Mouse (Mus musculus) liver, embryonic 13.5 days (tissue): Measurements from ENCODE around the gene Rnf19b. TPM values are rescaled to one million over a fixed set of nuclear protein-coding genes. Genes with fewer than 3 reads are reported as not detected.
A peak's percentile ranks its signal among the peaks of the same experiment; 100 is the strongest.

Source experiments
- ATAC-seq: fragments of 200-750 bp; cut with Nextera tagmentation; 2 replicates; pipeline ENCODE4 v1.8.0; 2017; ENCODE audit warnings: low read depth, mild to moderate bottlenecking, moderate number of reproducible peaks, moderate library complexity
- DNase-seq: peaks from one replicate; pipeline ENCODE4 v3.0.0; 2022
- H3K27ac ChIP-seq: fragments of 300-500 bp; sonication (generic); 2 replicates; pipeline ENCODE4 v1.5.1; 2015; ENCODE audit warnings: moderate library complexity, mild to moderate bottlenecking, inconsistent platforms
- H3K27me3 ChIP-seq: fragments of 300-500 bp; sonication (generic); 2 replicates; pipeline ENCODE4 v1.6.1; 2015; ENCODE audit warnings: mild to moderate bottlenecking, inconsistent platforms
- H3K36me3 ChIP-seq: fragments of 300-500 bp; sonication (generic); 2 replicates; pipeline ENCODE4 v1.6.1; 2015; ENCODE audit warnings: mild to moderate bottlenecking, inconsistent platforms
- H3K4me1 ChIP-seq: fragments of 300-500 bp; sonication (generic); replicated peaks from 2 replicates; pipeline ENCODE4 v1.6.1; 2015; ENCODE audit warnings: inconsistent platforms
- H3K4me2 ChIP-seq: fragments of 300-500 bp; sonication (generic); 2 replicates; pipeline ENCODE4 v1.6.1; 2015; ENCODE audit warnings: inconsistent platforms, mild to moderate bottlenecking, moderate library complexity
- H3K4me3 ChIP-seq: fragments of 300-500 bp; sonication (generic); replicated peaks from 2 replicates; pipeline ENCODE4 v1.5.1; 2015; ENCODE audit warnings: mild to moderate bottlenecking, inconsistent platforms
- H3K9ac ChIP-seq: fragments of 300-500 bp; sonication (generic); 2 replicates; pipeline ENCODE4 v1.6.1; 2015; ENCODE audit warnings: mild to moderate bottlenecking, inconsistent platforms
- H3K9me3 ChIP-seq: fragments of 300-500 bp; sonication (generic); replicated peaks from 2 replicates; pipeline ENCODE4 v1.6.1; 2016; ENCODE audit warnings: inconsistent platforms
- WGBS: fragments of 180-500 bp; shearing (Covaris S2); methylation state at CpG from one replicate; pipeline ENCODE4 v1.1.7; 2015; ENCODE audit not compliant: insufficient replicate concordance; 5-methylcytosine and 5-hydroxymethylcytosine counted together
- polyA plus RNA-seq: library from polyadenylated mRNA; unstranded; fragments of >200 nt; fragmentation: Nextera tagmentation; extraction: Ambion mirVana; gene quantifications from 2 replicates; pipeline ENCODE4 v1.2.1, GENCODE M21; 2015

Gene Rnf19b
- polyA plus RNA-seq, 1 experiment from 2014 or later, result 4.8 TPM

GRCm38 (mm10) chr4:129057533-129058206, 401 bp upstream of the Rnf19b start:
- Histone ChIP-seq H3K4me3 (peak overlapping the region; percentile 94), H3K9me3 (no peaks in the 10 kb centered on the region), H3K4me2 (peak overlapping the region; percentile 100), H3K27ac (peak overlapping the region; percentile 93), H3K27me3 (no peaks in the 10 kb centered on the region), H3K9ac (peak overlapping the region; percentile 94), H3K36me3 (no peaks in the 10 kb centered on the region), H3K4me1 (peaks cover 54% of the 10 kb centered on the region)
- WGBS, result 2% methylated on average over 35 of the region's 44 CpGs
- DNase-seq (peak; percentile 95), ATAC-seq (peak; percentile 93)

DNA sequence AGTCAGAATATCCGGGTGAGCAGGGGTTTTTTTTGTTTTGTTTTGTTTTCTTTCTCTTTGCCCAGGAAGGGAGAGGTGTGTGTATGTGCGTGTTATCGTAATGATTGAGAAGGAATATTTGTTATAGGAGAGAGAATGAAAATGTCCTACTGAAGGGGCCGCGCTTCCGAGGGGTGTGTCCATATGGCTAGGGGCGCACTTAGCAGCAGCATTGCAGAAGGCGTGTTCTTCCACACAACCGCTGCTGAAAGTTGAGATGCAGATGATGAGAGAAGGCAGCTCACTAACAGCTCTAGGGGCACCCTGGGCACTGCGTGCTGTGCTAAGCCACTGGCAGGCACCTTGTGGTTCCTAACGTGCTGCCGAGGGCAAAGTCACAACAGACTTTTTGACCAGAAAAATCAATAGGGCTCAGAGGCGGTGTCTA, 1.1 kb downstream of the Rnf19b start:
- H3K36me3 ChIP-seq, result no peaks in the 10 kb centered on the region
- no peaks in the 10 kb centered on the region for H3K27me3 ChIP-seq
- peak overlapping the region; percentile 100 for H3K4me2 ChIP-seq
- H3K4me3 ChIP-seq, result peak overlapping the region; percentile 94
- DNase-seq (peak; percentile 26), ATAC-seq (peak; percentile 13; the same call in 1 of the 2 replicates)
- H3K9me3 ChIP-seq, result no peaks in the 10 kb centered on the region
- peak overlapping the region; percentile 94 for H3K9ac ChIP-seq
- WGBS, result 4% methylated on average over 13 of the region's 13 CpGs
- H3K27ac ChIP-seq, result peak overlapping the region; percentile 93
- peaks cover 54% of the 10 kb centered on the region for H3K4me1 ChIP-seq

- Histone ChIP-seq H3K27ac (no peak overlapping the region), H3K27me3 (no peaks in the 10 kb centered on the region), H3K9me3 (no peaks in the 10 kb centered on the region), H3K9ac (peak overlapping the region; percentile 94), H3K4me2 (peak overlapping the region; percentile 100), H3K36me3 (no peaks in the 10 kb centered on the region), H3K4me3 (peak overlapping the region; percentile 94), H3K4me1 (peaks cover 54% of the 10 kb centered on the region)
- DNase-seq, result no peak
- no peak for ATAC-seq
- WGBS, result 28% methylated on average over 4 of the region's 4 CpGs
These were observed 1.9 kb downstream of the Rnf19b start for GRCm38 (mm10) chr4:129059922-129060321.

DNA sequence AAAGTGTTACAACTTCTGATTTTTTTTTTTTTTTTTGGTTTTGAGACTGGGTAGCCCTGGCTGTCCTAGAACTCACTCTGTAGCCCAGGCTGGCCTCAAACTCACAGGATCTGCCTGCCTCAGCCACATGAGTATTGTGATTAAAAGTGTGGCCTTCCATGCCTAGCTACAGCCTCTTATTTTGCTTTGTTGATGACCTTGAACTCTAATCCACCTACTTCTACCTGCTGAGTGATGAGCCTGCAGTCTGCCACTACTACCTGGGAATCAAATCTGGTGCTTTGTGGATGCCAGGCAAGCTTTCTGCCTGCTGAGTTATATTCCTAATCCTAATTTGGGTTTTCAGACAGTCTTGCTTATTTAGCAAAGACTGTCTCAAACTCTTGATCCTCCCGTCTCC, 3.4 kb downstream of the Rnf19b start:
- WGBS, result 87% methylated on average over 1 of the region's 1 CpGs
- H3K9me3 ChIP-seq, result no peaks in the 10 kb centered on the region
- H3K36me3 ChIP-seq, result no peaks in the 10 kb centered on the region
- no peak for DNase-seq
- ATAC-seq, result no peak
- H3K9ac ChIP-seq, result no peak overlapping the region
- no peaks in the 10 kb centered on the region for H3K27me3 ChIP-seq
- no peak overlapping the region for H3K4me2 ChIP-seq
- H3K27ac ChIP-seq, result no peak overlapping the region; the same call in 1 of the 2 replicates
- H3K4me3 ChIP-seq, result no peak overlapping the region
- peaks cover 53% of the 10 kb centered on the region for H3K4me1 ChIP-seq

DNA sequence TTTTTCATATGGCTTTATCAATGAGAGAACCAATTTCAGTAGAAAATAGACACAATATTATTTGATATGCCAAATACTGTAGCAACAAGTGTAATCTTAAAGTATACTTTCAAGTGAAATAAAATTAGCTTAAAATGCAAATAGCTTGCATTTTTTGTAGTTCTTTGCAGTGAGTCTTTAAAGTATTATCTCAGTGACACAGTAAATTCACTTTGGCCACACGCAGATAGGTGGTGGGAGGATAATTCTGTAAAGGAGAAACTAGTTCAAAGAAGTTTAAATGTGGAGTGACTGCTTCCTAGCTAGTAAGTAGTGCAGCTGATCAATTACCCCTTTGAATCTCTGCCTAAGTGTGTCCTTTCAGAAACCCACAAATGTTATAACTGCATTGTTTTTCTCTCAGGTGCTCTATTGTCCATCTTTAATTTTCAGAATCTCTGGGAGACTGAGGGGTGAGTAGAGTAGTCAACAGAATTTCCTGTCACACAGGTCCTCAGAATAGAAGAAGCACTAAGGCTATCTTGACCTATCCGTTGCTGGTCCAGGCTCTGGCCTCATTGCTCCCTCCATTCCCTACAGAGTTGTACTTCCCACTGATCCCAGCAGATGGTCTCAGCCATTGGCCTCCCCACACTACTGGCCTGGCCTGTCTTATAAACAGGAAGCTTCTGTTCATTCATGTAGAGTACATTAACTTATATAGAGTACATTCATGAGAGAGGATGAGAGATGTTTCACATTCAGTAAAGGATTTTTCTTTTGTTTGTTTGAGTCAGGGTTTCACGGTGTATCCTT, 4.4 kb downstream of the Rnf19b start:
- no peak overlapping the region for H3K4me2 ChIP-seq
- no peak for DNase-seq
- no peak overlapping the region for H3K4me3 ChIP-seq
- no peak for ATAC-seq
- 64% methylated on average over 3 of the region's 3 CpGs for WGBS
- no peaks in the 10 kb centered on the region for H3K36me3 ChIP-seq
- peaks cover 48% of the 10 kb centered on the region for H3K4me1 ChIP-seq
- H3K27ac ChIP-seq, result no peak overlapping the region; the same call in 1 of the 2 replicates
- no peaks in the 10 kb centered on the region for H3K9me3 ChIP-seq
- no peaks in the 10 kb centered on the region for H3K27me3 ChIP-seq
- H3K9ac ChIP-seq, result no peak overlapping the region

- ATAC-seq (no peak), DNase-seq (no peak)
- no peaks in the 10 kb centered on the region for H3K36me3 ChIP-seq
- H3K27ac ChIP-seq, result no peak overlapping the region
- H3K4me1 ChIP-seq, result peaks cover 26% of the 10 kb centered on the region
- no peaks in the 10 kb centered on the region for H3K9me3 ChIP-seq
- H3K4me3 ChIP-seq, result no peak overlapping the region
- no peaks in the 10 kb centered on the region for H3K27me3 ChIP-seq
- no peak overlapping the region for H3K4me2 ChIP-seq
- H3K9ac ChIP-seq, result no peak overlapping the region
These were observed 7.7 kb downstream of the Rnf19b start for GRCm38 (mm10) chr4:129065688-129066236.

DNA sequence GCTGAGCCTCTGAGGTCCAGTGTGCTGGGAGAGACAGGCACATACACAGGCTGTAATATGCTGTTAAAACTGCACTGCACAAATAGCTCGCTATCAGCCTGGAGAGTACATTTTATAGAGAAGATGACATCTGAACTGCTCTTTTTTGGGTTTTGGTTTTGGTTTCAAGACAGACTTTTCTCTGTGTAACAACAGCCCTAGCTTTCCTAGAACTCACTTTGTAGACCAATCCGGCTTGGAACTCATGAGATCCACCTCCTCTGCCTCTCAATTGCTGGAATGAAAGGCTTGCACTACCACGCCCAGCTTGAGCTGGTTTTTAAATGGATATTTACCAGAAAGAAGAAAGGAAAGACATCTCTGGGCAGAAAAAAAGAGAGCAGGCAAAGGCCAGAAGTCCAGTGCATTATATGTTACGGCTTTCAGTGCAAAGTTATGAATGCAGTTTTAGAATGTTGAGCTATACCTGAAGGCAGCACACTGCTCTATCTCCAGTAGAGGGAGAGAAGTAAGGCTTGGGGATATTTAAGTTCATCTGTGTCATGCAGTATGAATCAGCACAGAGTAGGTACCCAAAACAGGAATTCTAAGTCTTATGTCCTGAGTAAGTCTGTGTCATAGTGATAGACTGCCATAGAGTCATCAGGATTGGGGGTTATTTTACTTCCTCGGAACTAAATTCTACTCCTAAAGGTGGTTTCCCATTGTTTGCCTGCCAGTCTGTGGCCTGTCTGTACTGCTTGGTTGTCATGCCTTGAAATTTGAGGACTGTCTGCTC, 9.8 kb downstream of the Rnf19b start:
- H3K9ac ChIP-seq, result no peak overlapping the region
- no peak for DNase-seq
- no peak overlapping the region for H3K4me3 ChIP-seq
- no peaks in the 10 kb centered on the region for H3K9me3 ChIP-seq
- H3K4me1 ChIP-seq, result peaks cover 8% of the 10 kb centered on the region
- H3K36me3 ChIP-seq, result 0 out of 2 replicates have a peak, but pooled peaks cover under 1% of the 10 kb centered on the region
- no peak overlapping the region for H3K4me2 ChIP-seq
- H3K27ac ChIP-seq, result no peak overlapping the region
- no peak for ATAC-seq
- WGBS, result 76% methylated on average over 5 of the region's 5 CpGs
- no peaks in the 10 kb centered on the region for H3K27me3 ChIP-seq

DNA sequence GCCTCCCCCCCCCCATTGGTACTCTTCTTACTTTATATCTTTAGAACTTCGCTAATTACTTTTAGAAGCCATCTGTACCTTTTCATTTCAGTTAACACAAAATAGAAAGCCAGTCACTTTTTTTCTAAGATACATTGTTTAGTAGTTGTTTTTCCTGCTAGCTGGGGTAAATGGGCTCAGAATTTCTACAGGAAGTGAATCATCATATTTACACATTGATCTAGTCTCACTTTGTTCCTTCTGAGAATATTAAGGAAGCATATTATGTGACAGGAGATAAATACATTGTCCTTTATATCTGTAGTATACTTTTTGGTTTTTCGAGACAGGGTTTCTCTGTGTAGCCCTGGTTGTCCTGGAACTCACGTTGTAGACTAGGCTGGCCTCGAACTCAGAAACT, 10.8 kb downstream of the Rnf19b start:
- no peak overlapping the region for H3K4me3 ChIP-seq
- 0 out of 2 replicates have a peak, but pooled peaks cover 3% of the 10 kb centered on the region for H3K4me1 ChIP-seq
- no peak overlapping the region for H3K27ac ChIP-seq
- no peak for ATAC-seq
- no peak for DNase-seq
- H3K9me3 ChIP-seq, result no peaks in the 10 kb centered on the region
- no peaks in the 10 kb centered on the region for H3K27me3 ChIP-seq
- no peak overlapping the region for H3K9ac ChIP-seq
- H3K4me2 ChIP-seq, result no peak overlapping the region
- peaks cover 11% of the 10 kb centered on the region for H3K36me3 ChIP-seq
- 75% methylated on average over 4 of the region's 4 CpGs for WGBS

DNA sequence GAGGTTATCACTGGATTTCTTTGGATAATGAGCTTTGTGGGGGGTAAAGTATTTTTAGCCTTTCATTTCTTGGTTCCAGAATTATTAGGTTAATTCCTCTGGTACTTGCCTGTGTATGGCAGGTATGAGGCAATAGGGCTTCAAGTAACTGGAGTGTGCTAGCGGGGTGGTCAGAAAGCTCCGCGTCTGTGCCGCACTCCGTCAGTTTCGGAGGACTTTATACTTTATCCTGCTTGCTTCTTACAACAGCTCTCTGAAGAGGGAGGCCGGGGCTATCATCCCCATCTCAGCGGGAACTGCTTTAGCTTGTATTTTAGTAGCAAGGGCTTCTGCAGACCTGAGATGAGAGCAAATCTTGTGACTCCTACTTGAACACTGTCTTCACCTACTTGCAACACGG, 21.1 kb downstream of the Rnf19b start:
- Histone ChIP-seq H3K4me3 (no peak overlapping the region), H3K4me1 (no peaks in the 10 kb centered on the region), H3K36me3 (peaks cover 89% of the 10 kb centered on the region), H3K27ac (no peak overlapping the region), H3K4me2 (no peak overlapping the region), H3K9ac (no peak overlapping the region), H3K9me3 (no peaks in the 10 kb centered on the region), H3K27me3 (no peaks in the 10 kb centered on the region)
- no peak for ATAC-seq
- 88% methylated on average over 9 of the region's 9 CpGs for WGBS
- no peak for DNase-seq

DNA sequence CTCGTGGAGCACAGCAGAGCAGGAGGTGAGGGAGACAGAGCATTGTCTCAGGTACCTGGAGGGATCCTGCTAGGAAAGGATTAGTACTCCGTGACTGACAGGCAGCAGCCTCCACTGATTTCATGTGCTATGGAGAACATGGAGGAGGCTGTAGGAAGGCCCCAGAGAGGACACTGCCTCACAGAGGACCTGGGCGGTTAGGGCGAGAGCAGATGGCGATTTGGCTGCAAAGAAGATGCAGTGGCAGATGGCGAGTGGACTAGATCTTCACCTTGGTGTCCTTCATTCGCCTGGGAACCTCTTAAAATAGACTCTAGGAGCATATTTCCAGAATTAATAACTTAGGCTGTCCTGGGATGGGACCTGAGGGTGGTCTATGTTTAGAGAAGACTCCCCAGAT, 23.0 kb downstream of the Rnf19b start:
- WGBS, result 79% methylated on average over 7 of the region's 7 CpGs
- H3K36me3 ChIP-seq, result peaks cover 83% of the 10 kb centered on the region

GRCm38 (mm10) chr4:129081512-129081911, 23.4 kb downstream of the Rnf19b start:
- Histone ChIP-seq H3K9me3 (no peaks in the 10 kb centered on the region), H3K36me3 (peaks cover 79% of the 10 kb centered on the region), H3K4me1 (no peaks in the 10 kb centered on the region), H3K27ac (no peak overlapping the region), H3K4me2 (no peak overlapping the region), H3K27me3 (no peaks in the 10 kb centered on the region), H3K4me3 (no peak overlapping the region), H3K9ac (no peak overlapping the region)
- WGBS, result 74% methylated on average over 6 of the region's 6 CpGs
- DNase-seq, result no peak
- ATAC-seq, result no peak

More for the DNA sequence above, 23.0 kb downstream of the Rnf19b start:
- Histone ChIP-seq H3K27me3 (no peaks in the 10 kb centered on the region), H3K9me3 (no peaks in the 10 kb centered on the region), H3K27ac (no peak overlapping the region), H3K9ac (no peak overlapping the region), H3K4me2 (no peak overlapping the region), H3K4me1 (no peaks in the 10 kb centered on the region), H3K4me3 (no peak overlapping the region)
- no peak for DNase-seq
- no peak for ATAC-seq
